Mouse (Mus musculus) CD4-positive, CD25-positive, alpha-beta regulatory T cell, adult 4 months (primary cell): ENCODE data around the gene Tgfb3. TPM values are rescaled to one million over a fixed set of nuclear protein-coding genes. Genes with fewer than 3 reads are reported as not detected.

Experiments
- ATAC-seq: one replicate; pipeline ENCODE4 v1.8.0; 2017
- polyA plus RNA-seq, 2 experiments: library from polyadenylated mRNA; unstranded; fragments of 100-300 nt; shearing (Covaris generic); gene quantifications; one replicate each; pipeline ENCODE4 v1.2.1; 2017

The Tgfb3 gene
- polyA plus RNA-seq, result under 1 TPM; 0.52 TPM

GRCm38 (mm10) chr12:86078553-86079201, at the start of gene Tgfb3:
TSS of gene Tgfb3 (minus strand) at chr12:86079041.
- ATAC-seq, result peak; percentile 63

DNA sequence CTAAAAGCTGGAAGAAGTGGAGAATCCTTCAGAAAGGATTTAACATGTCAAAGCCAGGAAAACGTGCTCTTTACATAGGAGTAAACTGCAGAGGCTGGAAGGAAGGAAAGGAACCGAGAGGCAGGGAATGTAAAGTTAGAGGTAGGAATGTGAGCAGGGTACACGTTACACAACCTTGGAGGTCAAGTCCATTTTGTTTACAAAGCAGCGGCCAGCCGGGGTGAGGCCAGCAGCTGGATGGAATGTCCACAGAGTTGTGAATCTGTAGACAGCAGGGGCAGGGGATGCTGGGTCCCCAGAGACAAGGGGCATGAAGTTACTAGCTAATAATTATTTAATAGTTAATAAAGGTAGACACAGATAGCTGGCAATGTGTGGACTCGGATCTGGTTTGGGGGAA, 49.3 kb upstream of the Tgfb3 start:
- ATAC-seq, result no peak

DNA sequence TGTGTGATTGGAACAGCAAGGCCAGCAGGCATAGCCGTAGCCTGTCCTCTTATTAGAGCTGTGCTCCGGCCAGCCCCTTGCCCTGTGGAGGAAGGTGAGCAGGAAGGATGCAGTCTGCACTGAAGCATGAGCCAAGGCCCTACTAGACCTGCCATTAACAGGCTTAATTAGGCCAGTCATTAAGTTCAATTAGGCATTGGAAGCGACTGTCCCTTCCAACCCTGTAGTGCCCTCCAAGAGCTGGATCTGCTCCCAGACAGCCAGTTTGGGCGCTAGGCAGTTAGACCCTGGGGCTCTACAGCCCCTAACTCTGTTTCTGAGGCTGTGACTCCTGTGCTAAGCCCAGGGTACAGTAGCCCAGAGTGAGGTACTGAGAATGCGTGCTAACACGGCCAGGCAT, 45.2 kb upstream of the Tgfb3 start:
- no peak for ATAC-seq

GRCm38 (mm10) chr12:86116295-86116835, 37.5 kb upstream of the Tgfb3 start:
- ATAC-seq, result no peak

- no peak for ATAC-seq
Observed at GRCm38 (mm10) chr12:86110637-86111036, 31.8 kb upstream of the Tgfb3 start.

DNA sequence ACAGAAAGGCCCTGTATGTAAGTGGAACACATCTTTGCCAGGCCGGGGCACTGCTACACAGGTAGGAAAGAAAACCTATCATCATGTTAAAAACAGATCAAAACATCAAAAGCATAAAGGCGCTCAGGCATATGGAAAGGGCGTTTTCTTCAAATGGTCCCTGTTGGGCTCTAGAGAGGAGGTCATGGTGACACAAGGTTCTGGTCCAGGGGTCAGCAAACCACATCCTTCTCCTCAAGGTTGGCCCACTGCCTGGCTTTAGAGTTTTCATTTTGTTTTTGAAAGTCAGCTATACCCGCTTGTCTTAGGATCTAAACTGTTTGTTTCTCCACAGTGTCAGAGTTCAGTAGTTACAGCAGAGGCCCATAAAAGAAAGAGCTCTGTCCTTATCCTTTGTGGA, 30.7 kb upstream of the Tgfb3 start:
- no peak for ATAC-seq

DNA sequence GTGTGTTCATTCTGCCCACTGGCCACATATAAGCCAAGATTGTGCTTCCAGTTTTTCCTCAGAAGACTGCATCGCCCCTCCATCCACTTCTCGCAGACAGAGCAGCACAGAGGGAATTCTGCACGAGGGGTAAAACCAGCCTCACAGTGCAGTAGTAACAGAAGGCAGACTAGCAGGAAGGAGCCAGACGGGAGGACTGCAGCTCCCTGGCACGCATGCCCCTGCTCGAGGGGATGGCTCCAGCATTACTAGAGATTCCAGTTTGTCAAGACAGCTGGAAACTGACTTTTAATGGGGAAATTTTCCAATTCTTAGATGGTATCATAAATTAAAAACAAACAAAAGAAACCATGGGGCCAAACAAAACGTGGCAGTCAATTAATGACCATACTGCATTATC, 28.8 kb upstream of the Tgfb3 start:
- no peak for ATAC-seq

DNA sequence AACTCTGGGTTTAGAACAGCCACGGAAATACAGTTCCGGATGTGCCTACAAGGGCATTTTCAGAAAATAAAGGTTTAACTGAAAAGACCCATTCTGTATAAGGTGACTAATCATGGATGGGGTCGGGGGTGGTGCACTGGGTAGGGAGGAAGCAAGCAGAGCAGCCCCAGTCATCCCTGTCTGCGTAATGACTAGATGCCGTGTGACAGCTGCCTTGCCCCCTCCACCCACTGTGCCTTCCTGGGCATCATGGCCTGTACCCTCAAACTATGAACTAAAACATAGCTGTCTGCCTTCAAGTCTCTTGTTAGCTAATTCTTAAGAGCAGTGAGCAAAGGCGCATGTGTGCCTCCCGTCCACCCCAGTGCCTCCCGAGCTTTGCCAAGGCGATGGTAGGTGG, 27.2 kb upstream of the Tgfb3 start:
- ATAC-seq, result no peak

GRCm38 (mm10) chr12:86105546-86105945, 26.7 kb upstream of the Tgfb3 start:
- ATAC-seq, result no peak

DNA sequence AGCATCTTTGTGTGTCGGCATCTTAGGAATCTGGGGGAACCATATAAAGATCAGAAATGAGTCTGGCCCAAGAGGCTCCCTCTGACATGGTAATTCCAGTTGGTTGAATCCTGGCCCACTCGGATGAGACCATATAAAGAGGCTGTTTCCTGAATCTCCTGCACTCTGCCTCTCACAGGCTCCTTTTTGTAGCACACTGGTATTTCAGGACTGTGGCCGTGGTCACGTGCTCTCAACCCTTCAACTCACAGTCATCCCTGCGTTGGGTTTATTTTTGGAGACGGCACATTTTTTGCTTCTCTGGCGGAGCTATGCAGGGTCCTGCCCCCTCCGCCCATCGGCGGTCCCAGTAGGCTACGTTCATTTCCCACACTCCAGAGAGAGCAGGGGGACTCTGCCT, 25.5 kb upstream of the Tgfb3 start:
- ATAC-seq, result no peak

DNA sequence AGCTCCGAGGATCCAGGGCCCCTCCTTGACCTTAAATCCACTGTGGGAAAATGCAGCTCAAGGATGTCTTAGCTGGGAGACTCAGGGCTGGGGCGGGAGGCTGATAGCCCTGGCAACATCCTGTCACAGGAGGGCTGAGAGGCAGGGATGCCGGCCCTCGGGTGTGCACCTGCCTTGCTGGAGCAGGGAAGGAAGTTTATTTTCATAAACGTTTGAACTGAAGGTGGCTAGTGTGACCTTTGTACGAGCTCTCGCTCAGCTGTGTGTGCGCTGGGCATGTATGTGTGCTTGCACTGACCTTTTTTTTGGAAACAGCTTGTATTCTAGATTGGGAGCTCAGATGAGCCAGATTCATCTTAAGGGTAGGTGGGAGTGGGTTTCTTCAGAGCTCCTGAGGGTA, 25.0 kb upstream of the Tgfb3 start:
- no peak for ATAC-seq

- ATAC-seq, result no peak
Observed at GRCm38 (mm10) chr12:86103391-86103790, 24.6 kb upstream of the Tgfb3 start.

DNA sequence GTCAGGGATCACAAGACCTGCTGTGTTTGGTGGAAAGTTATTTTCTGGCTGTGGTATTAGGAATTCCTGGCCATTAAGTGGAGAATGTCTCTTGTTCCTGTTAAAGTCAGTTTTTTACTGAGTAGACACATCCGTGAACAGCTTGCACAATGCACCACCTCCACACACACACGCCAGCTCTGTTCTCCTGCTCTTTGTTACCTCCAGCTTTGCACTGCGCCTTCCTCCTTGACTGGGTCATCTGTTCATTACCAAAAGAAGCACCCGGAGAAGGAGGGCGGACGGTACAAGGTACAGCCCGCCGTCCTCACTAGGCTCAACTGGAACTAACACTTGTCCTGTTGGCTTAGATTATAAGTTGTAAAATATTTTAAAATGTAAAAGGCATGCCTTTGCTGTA, 23.8 kb upstream of the Tgfb3 start:
- ATAC-seq, result no peak

- ATAC-seq, result no peak
Observed at GRCm38 (mm10) chr12:86100711-86101110, 21.9 kb upstream of the Tgfb3 start.

- no peak for ATAC-seq
Observed at GRCm38 (mm10) chr12:86097781-86098180, 18.9 kb upstream of the Tgfb3 start.

GRCm38 (mm10) chr12:86095806-86096205, 17.0 kb upstream of the Tgfb3 start:
- no peak for ATAC-seq

DNA sequence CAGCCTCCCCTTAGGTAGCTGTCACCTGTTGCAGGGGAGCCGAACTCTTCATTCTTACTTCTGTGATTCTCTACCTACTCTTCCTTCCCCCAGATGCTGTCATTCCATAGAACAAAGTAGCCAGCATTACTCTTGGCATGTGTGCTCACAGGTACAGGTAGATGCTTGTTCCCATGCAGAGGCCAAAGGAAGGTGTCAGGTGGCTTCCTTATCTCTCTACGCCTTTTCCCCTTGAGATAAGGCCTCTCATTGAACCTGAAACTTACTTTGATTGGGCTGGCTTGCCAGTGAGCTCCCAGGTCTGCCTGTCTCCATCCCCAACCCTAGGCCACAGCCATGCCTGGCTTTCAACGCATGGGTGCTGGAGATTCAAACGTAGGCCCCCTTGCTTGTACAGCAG, 15.2 kb upstream of the Tgfb3 start:
- no peak for ATAC-seq

DNA sequence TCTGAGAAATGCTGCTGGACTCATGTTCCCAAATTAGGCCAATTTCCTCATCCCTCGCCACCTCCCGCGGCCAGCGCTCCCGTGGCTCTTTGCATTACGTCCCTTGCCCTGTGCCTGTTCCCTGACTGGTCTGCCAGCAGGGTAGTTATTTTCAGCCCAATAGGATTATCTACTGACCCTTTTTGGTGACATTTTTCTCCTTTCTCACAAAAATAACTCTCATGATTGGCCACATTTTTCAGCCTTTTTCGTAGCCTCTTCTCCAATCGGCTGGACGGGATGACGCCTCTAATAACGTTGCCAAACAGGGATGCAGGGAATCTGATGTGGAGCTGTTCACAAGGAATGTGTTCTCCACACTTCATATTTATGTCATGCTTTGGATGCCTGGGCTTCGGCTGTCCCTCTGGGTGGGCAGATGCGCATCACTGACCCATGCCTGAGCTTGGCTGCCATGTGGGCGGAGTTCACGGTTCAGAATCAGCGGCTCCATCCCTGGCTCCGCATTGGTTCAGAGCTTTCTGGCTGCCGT, 12.8 kb upstream of the Tgfb3 start:
- ATAC-seq, result no peak

DNA sequence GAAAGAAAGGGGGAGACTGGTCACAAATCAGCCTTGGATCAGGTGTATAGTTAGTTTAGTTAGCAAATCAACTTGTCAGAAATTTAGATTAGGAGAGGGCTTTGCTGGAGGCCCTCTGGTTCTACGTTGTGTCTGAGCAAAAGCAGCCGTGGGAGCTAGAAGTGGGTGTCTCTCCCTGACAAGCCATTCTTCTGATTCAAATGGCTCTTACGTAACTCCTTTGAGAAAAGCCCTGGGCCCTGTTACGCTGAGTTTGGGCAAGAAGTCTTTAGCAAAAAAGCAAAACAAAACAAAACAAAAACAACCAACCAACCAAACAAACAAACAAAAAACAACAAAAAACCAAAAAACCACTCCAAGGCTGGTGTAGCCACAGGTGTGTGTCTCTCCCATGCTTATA, 11.9 kb upstream of the Tgfb3 start:
- no peak for ATAC-seq

DNA sequence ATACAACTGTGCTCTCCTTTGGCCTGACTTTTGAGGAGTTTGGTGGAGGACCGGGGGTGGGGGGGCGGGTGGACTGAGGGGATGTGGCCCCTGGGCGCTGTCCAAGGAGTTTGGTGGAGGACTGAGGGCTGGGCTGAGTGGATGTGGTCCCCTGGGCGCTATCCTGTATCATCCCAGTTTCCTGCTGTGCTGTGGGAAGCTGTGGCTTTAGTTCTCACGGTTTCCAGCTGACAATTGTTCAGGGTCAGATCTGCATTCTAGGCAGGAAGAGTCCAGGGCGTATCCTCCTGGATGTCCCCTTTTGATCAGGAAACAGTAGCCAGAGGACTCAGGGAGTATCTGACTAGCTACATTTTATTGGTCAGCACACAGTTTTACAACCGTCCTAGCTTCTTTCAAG, 9.2 kb upstream of the Tgfb3 start:
- no peak for ATAC-seq

DNA sequence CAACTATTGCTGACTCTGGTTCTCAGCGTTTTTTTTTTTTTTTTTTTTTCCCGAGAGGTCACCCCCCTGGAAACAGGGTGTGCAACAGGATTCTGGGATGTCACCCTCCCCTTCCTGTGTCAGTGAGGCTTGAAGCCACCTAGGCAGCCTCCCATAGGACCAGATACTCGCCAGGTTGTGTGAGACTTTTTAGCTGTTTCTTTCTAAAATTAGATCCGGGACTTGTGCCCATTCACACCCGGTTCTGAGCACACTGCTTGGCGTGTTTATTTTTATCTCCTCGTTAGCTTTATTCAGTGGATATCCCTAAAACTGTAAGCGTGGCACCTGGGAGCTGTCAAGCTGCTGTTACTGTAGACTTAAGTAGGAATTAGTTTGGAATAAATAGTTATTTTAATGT, 7.7 kb upstream of the Tgfb3 start:
- ATAC-seq, result no peak

DNA sequence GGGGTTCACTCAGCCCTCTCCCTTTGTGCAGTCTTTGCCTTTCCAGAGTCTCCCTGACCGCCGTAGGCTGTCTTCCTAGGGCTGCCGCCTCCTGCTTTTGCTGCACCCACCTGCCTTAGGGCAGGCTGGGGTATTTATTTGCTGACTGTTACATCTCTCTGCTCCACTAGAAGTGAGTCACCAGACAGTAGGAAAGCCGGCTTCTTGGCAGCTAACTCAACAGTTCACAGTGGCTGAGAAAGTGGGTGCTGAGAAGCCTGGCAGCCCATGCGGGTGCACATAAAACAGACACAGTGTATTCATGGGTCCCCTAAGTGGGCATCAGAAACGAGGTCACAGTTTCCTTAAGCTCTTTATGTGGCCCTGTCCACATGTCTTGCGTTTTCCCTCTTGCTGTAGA, 7.0 kb upstream of the Tgfb3 start:
- no peak for ATAC-seq

GRCm38 (mm10) chr12:86082481-86083012, 3.7 kb upstream of the Tgfb3 start, which contains the start of gene Ift43:
TSS of gene Ift43 (plus strand) at chr12:86082541.
- ATAC-seq, result peak; percentile 38

- ATAC-seq, result peak; percentile 84
Observed at GRCm38 (mm10) chr12:86079202-86079667, 394 bp upstream of the Tgfb3 start.
